Mouse (Mus musculus): ENCODE measurements at regions not wholly inside any gene's neighbourhood (a gene's known extent, or its start where the extent isn't known, plus 50 kb on each side); places are given as distances from the start of the nearest gene placed in this dataset.

DNA sequence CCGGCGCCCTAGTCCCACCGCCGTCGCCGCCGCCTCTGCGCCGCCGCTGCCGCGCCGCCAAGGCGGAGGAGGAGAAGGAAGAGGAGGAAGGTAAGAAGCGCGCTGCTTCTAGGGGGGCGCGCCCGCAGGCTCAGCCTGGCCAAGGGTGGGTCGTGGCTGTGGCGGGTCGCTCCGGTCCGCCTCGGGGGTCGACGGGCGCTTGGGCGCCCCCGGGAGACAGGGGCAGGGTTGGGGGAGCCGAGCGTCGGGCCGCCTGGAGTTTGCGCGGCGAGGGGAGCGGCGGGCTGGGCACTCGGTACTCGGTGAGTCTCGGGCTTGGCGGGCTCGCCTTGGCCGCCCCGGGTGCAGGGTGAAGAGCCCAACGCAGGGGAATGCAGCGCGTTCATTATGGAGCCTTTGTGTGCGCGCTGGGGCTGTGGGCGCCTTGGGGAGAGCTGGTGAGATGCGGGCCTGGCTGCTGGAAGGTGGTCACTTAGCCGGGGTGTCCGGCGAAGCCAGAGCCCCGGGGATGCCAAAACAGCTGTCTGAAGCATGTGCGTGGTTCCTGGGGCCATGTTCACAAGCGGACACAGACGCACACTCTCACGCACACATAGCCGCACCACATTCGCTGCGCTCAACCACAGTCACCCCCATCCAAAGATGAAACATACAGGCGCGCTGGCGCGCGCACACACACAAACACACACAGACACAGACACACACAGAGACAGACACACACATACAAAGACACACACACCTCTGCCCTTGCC lies 63.9 kb upstream of the Frmpd3 start:
- Histone ChIP-seq H3K27me3 (ENCODE audit: control insufficient read depth, insufficient read depth, low read length) (peaks cover 35% of the 10 kb centered on the region; the same call in 1 of the 2 replicates), H3K27ac (replicated peaks; ENCODE audit: low read depth, low read length) (no peak overlapping the region), H3K4me3 (replicated peaks; ENCODE audit: low read length) (peak overlapping the region; percentile 48), H3K4me1 (ENCODE audit: control insufficient read depth, insufficient read depth, low read length) (no peaks in the 10 kb centered on the region), H3K9me3 (ENCODE audit: control insufficient read depth, low read length) (no peaks in the 10 kb centered on the region), H3K4me2 (replicated peaks; ENCODE audit: low read depth, low read length, severe bottlenecking) (peak overlapping the region; percentile 71), H3K36me3 (ENCODE audit: control insufficient read depth, insufficient read depth, low read length) (no peaks in the 10 kb centered on the region), H3K9ac (ENCODE audit: low read depth, low read length, severe bottlenecking) (peak overlapping the region; percentile 57)
- DNase-seq (ENCODE audit: low spot score): no peak
- 20% methylated on average over 31 of the region's 69 CpGs for WGBS
- TF ChIP-seq POLR2A (IDR thresholded peaks at IDR 0.05; ENCODE audit: borderline replicate concordance, extremely low read depth, insufficient read depth, insufficient read length): no peak
- no peak for ATAC-seq (ENCODE audit: low FRiP score, low read depth)

DNA sequence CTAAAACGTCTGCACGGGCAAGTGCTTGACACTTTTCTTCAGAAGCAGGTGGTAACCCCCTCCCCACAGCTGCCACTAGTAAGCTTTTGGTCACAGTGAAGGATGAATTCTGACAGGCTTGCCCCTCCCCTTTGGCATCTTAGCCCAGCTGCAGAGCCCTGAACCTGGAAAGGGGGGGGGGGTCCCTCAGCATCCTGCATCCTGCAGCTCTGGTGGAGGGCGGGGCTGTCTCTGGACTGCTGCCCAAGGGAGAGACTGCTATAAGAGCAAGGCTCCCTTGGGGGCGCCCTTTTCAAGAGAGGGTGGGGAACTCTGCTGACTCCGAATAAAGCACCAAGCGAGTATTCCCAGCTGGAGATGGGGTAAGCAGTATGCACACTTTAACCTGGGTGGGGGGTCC lies 62.8 kb upstream of the Frmpd3 start:
- 14% methylated on average over 4 of the region's 6 CpGs for WGBS
- H3K27me3 ChIP-seq (ENCODE audit: control insufficient read depth, insufficient read depth, low read length): peaks cover 35% of the 10 kb centered on the region; the same call in 1 of the 2 replicates
- peak; percentile 22 for DNase-seq (ENCODE audit: low spot score)
- no peak overlapping the region for H3K4me2 ChIP-seq (replicated peaks; ENCODE audit: low read depth, low read length, severe bottlenecking)
- no peak overlapping the region for H3K27ac ChIP-seq (replicated peaks; ENCODE audit: low read depth, low read length)
- no peak overlapping the region for H3K9ac ChIP-seq (ENCODE audit: low read depth, low read length, severe bottlenecking)
- no peaks in the 10 kb centered on the region for H3K9me3 ChIP-seq (ENCODE audit: control insufficient read depth, low read length)
- H3K4me3 ChIP-seq (replicated peaks; ENCODE audit: low read length): no peak overlapping the region
- H3K36me3 ChIP-seq (ENCODE audit: control insufficient read depth, insufficient read depth, low read length): no peaks in the 10 kb centered on the region
- no peak for TF ChIP-seq POLR2A (IDR thresholded peaks at IDR 0.05; ENCODE audit: borderline replicate concordance, extremely low read depth, insufficient read depth, insufficient read length)
- no peaks in the 10 kb centered on the region for H3K4me1 ChIP-seq (ENCODE audit: control insufficient read depth, insufficient read depth, low read length)
- no peak for ATAC-seq (ENCODE audit: low FRiP score, low read depth)

DNA sequence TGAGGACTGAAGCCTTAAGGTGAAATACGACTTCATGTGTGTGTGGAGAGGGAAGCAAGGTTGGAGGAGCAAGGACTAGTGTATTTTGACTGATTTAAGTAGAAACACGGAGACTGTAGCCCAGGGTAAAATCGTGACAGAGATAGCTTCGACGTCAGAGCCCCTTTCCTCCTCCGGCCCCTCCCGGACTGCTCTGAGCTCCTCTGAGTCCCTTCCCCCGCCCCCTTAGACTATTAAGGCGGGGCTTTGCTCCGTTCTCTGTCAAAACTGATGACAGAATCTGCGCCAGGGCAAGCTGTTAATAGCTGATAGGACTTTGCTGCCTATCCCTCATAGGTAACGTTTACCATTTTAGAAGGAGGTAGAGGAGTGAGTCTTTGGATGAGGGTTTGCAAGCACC lies 62.0 kb upstream of the Frmpd3 start:
- DNase-seq (ENCODE audit: low spot score) (no peak), ATAC-seq (ENCODE audit: low FRiP score, low read depth) (no peak)
- no peak overlapping the region for H3K4me2 ChIP-seq (replicated peaks; ENCODE audit: low read depth, low read length, severe bottlenecking)
- TF ChIP-seq POLR2A (IDR thresholded peaks at IDR 0.05; ENCODE audit: borderline replicate concordance, extremely low read depth, insufficient read depth, insufficient read length): no peak
- no peaks in the 10 kb centered on the region for H3K36me3 ChIP-seq (ENCODE audit: control insufficient read depth, insufficient read depth, low read length)
- no peak overlapping the region for H3K4me3 ChIP-seq (replicated peaks; ENCODE audit: low read length)
- peaks cover 35% of the 10 kb centered on the region; the same call in 1 of the 2 replicates for H3K27me3 ChIP-seq (ENCODE audit: control insufficient read depth, insufficient read depth, low read length)
- no peaks in the 10 kb centered on the region for H3K9me3 ChIP-seq (ENCODE audit: control insufficient read depth, low read length)
- WGBS: 18% methylated on average over 12 of the region's 12 CpGs
- no peak overlapping the region for H3K27ac ChIP-seq (replicated peaks; ENCODE audit: low read depth, low read length)
- H3K9ac ChIP-seq (ENCODE audit: low read depth, low read length, severe bottlenecking): no peak overlapping the region
- no peaks in the 10 kb centered on the region for H3K4me1 ChIP-seq (ENCODE audit: control insufficient read depth, insufficient read depth, low read length)

All from limb, embryonic 14.5 days (tissue).